Mouse (Mus musculus): ENCODE measurements around the gene Abcf2. TPM values are rescaled to one million over a fixed set of nuclear protein-coding genes. Genes with fewer than 3 reads are reported as not detected.

Gene Abcf2
- polyA plus RNA-seq, 1 experiment from 2014 or later, result 36.9 TPM

DNA sequence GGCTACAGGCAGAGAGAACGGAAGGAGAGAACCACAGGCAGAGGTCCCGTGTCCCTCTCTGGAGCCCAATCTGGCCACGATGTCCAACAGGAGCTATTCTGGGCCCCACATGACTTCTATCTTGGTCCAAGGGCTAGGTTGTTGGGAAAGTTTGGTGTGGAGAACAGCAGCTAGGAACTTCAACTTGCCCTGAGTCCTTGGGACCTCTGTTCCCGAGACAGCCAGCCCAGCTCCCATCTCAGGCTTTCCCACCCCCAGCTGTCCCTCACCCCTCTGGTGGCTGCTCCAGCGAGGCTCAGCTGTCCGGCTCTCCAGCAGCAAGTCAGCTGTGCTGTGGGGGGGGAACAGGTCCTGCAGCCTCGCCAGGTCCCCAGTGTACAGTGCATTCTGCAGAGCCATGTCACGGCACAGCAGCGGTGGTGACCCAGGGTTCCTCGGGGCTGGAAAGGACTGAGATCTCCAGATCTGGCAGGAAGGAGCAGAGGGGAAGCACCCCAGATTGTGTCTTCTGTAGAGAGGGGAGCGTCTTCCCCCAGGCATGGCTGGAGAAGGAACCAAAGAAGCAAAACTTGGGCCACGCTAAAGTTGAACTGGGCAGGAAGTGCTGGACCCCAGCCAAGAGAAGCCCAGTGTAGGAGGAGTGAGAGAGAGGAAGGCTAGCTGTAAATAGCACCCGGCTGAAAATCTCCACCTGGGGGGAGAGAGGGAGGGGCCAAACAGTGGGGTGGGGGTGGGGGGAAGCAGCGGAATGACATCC lies 36.7 kb downstream of the Abcf2 start, which contains the start of gene Asb10:
Asb10 (minus strand) TSS at position 592 of the 757 bp plus-strand sequence.
- Histone ChIP-seq H3K27ac (ENCODE audit: low read length) (no peak within 1 kb of the TSS), H3K9ac (ENCODE audit: low read depth, low read length) (no peak within 1 kb of the TSS), H3K4me2 (ENCODE audit: low read depth, low read length) (no peak within 1 kb of the TSS), H3K9me3 (replicated peaks; ENCODE audit: control insufficient read depth, low read length) (no peaks in the 10 kb centered on the region), H3K4me3 (ENCODE audit: low read depth, low read length) (no peak within 1 kb of the TSS), H3K27me3 (ENCODE audit: control insufficient read depth, insufficient read depth, low read depth, low read length) (peaks cover 7% of the 10 kb centered on the region), H3K36me3 (ENCODE audit: control insufficient read depth, insufficient read depth) (no peaks in the 10 kb centered on the region), H3K4me1 (ENCODE audit: control insufficient read depth, low read depth, low read length) (no peaks in the 10 kb centered on the region; the same call in 1 of the 2 replicates)
- 9% methylated on average over 14 of the region's 14 CpGs for WGBS (ENCODE audit: insufficient replicate concordance)
- ATAC-seq (ENCODE audit: low read depth), result peak; percentile 16; the same call in 1 of the 2 replicates

DNA sequence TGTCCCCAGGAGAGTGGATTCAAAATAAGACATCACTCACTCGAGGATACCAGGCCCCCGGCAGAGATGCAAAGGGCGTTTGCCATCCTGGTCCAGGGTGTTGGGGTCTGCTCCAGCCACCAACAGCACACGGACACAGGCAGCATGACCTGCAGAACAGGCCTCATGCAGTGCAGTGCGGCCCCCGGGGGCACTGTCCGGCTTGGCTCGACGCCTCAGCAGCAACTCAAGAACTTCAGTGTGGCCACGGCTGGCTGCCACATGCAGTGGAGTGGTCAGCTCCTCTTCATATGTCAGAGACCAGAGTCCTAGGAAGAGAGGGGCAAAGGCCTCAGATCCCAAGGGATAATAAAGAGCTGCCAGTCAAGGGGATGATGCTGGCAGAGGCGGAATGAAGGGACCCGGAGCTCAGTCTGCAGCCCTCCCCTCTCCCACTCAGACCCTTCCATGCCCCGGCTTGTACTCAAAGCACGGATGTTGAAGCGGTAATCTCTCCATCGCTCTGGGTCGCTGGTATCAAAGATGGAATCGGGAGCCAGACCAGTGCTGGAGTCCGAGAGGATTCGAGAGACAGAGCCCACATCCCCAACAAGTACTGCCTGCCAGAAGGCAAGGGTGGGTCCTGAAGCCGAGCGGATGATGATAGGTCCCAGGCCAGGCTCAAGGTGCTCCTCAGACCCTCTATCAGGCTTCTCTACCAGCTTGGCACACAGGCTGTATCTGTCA lies 37.5 kb downstream of the Abcf2 start:
- Histone ChIP-seq H3K9ac (ENCODE audit: low read depth, low read length) (no peak overlapping the region), H3K27ac (ENCODE audit: low read length) (no peak overlapping the region), H3K4me3 (ENCODE audit: low read depth, low read length) (no peak overlapping the region), H3K9me3 (replicated peaks; ENCODE audit: control insufficient read depth, low read length) (no peaks in the 10 kb centered on the region), H3K4me2 (ENCODE audit: low read depth, low read length) (no peak overlapping the region), H3K36me3 (ENCODE audit: control insufficient read depth, insufficient read depth) (no peaks in the 10 kb centered on the region), H3K27me3 (ENCODE audit: control insufficient read depth, insufficient read depth, low read depth, low read length) (peaks cover 7% of the 10 kb centered on the region), H3K4me1 (ENCODE audit: control insufficient read depth, low read depth, low read length) (no peaks in the 10 kb centered on the region; the same call in 1 of the 2 replicates)
- no peak for ATAC-seq (ENCODE audit: low read depth)
- WGBS (ENCODE audit: insufficient replicate concordance), result 70% methylated on average over 22 of the region's 22 CpGs

DNA sequence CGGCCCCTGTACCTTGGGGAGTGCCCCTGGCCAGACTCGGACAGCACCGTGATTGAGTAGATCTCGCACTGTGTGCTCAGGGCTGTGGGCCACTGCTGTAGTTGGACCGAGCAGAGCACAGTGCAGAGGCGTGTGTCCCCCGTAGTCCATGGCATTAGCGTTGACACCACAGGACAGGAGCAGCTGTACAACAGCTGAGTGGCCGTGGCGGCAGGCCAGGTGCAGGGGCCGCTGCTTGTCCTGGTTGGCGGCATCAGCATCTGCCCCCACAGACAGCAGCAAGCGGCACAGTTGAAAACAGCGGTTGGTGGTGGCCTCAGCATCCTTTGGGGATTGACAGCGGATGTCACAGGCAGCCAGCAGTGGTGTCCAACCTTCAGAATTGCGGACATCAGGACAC lies 39.6 kb downstream of the Abcf2 start:
- H3K9me3 ChIP-seq (replicated peaks; ENCODE audit: control insufficient read depth, low read length), result no peaks in the 10 kb centered on the region

DNA sequence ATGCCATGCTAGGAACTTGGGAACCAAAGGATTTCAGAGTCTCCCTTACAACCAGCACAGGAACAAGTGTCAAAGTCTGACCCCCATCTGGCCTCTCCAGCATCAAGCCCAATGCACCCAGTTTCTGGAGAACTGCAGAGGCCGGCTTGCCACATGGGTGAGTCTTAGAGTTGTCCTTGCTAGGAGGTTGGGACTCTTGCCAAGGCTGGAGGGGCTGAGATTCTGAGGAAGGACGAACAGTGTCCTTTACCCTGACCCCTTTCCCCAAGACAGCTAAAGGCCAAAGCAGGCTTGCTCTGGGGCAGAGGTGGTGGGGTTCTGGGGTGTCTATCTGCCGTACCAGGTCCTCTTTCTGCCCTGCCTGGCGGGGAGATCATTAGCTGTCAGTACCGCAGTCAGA lies 40.8 kb downstream of the Abcf2 start:
- H3K4me3 ChIP-seq (ENCODE audit: low read depth, low read length), result no peak overlapping the region
- H3K4me2 ChIP-seq (ENCODE audit: low read depth, low read length), result no peak overlapping the region
- H3K9ac ChIP-seq (ENCODE audit: low read depth, low read length), result no peak overlapping the region
- H3K9me3 ChIP-seq (replicated peaks; ENCODE audit: control insufficient read depth, low read length), result no peaks in the 10 kb centered on the region
- ATAC-seq (ENCODE audit: low read depth), result no peak
- H3K36me3 ChIP-seq (ENCODE audit: control insufficient read depth, insufficient read depth), result no peaks in the 10 kb centered on the region
- H3K27ac ChIP-seq (ENCODE audit: low read length), result no peak overlapping the region
- H3K4me1 ChIP-seq (ENCODE audit: control insufficient read depth, low read depth, low read length), result no peaks in the 10 kb centered on the region; the same call in 1 of the 2 replicates
- peaks cover 11% of the 10 kb centered on the region for H3K27me3 ChIP-seq (ENCODE audit: control insufficient read depth, insufficient read depth, low read depth, low read length)
- WGBS (ENCODE audit: insufficient replicate concordance), result 59% methylated on average over 5 of the region's 5 CpGs

More for the DNA sequence above, 39.6 kb downstream of the Abcf2 start:
- WGBS (ENCODE audit: insufficient replicate concordance), result 54% methylated on average over 16 of the region's 16 CpGs
- Histone ChIP-seq H3K36me3 (ENCODE audit: control insufficient read depth, insufficient read depth) (no peaks in the 10 kb centered on the region), H3K9ac (ENCODE audit: low read depth, low read length) (no peak overlapping the region), H3K4me3 (ENCODE audit: low read depth, low read length) (no peak overlapping the region), H3K27ac (ENCODE audit: low read length) (no peak overlapping the region), H3K27me3 (ENCODE audit: control insufficient read depth, insufficient read depth, low read depth, low read length) (peaks cover 7% of the 10 kb centered on the region), H3K4me1 (ENCODE audit: control insufficient read depth, low read depth, low read length) (no peaks in the 10 kb centered on the region; the same call in 1 of the 2 replicates), H3K4me2 (ENCODE audit: low read depth, low read length) (no peak overlapping the region)
- ATAC-seq (ENCODE audit: low read depth), result no peak

DNA sequence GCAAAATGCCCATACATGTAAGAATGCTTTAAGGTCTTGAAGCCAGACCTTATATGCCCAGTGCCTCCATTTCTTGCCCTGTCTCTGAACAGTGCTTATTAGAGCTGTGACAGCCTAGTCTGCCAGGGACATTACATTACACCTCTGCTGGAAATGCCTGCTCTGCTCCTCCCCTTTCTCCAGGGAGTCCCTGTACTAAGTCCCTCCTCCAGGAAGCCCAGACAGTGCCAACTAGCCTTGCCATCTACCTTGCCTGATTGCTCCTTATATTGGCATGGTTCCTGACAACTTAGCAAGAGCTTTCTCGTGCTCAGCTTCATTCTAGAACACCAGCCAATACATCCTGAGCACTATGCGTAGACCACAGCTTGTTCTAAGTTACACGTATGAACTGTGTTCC lies 41.5 kb downstream of the Abcf2 start:
- Histone ChIP-seq H3K4me1 (ENCODE audit: control insufficient read depth, low read depth, low read length) (no peaks in the 10 kb centered on the region; the same call in 1 of the 2 replicates), H3K27ac (ENCODE audit: low read length) (no peak overlapping the region), H3K27me3 (ENCODE audit: control insufficient read depth, insufficient read depth, low read depth, low read length) (peaks cover 14% of the 10 kb centered on the region), H3K9me3 (replicated peaks; ENCODE audit: control insufficient read depth, low read length) (no peaks in the 10 kb centered on the region), H3K4me3 (ENCODE audit: low read depth, low read length) (no peak overlapping the region), H3K36me3 (ENCODE audit: control insufficient read depth, insufficient read depth) (no peaks in the 10 kb centered on the region), H3K4me2 (ENCODE audit: low read depth, low read length) (no peak overlapping the region), H3K9ac (ENCODE audit: low read depth, low read length) (no peak overlapping the region)
- ATAC-seq (ENCODE audit: low read depth), result no peak
- 54% methylated on average over 3 of the region's 3 CpGs for WGBS (ENCODE audit: insufficient replicate concordance)

DNA sequence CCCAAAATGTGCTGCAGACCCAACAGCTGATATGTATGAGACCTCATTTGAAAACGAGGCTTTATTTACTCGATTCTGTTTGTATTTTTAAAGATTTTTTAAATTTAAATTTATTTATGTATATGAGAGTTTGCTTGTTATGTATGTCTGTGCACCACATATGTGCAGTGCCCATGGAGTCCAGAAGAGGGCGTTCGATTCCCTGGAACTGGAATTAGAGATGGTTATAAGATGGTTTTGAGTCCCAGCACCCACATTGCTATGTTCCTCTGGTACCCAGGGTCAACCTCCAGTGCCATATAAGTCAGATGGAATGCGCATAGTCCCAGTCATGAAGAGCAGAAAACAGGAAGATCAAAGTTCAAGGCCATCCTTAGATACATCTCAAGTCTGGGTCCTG lies 43.0 kb downstream of the Abcf2 start:
- Histone ChIP-seq H3K4me3 (ENCODE audit: low read depth, low read length) (no peak overlapping the region), H3K4me2 (ENCODE audit: low read depth, low read length) (no peak overlapping the region), H3K9me3 (replicated peaks; ENCODE audit: control insufficient read depth, low read length) (no peaks in the 10 kb centered on the region), H3K9ac (ENCODE audit: low read depth, low read length) (no peak overlapping the region), H3K4me1 (ENCODE audit: control insufficient read depth, low read depth, low read length) (no peaks in the 10 kb centered on the region), H3K27ac (ENCODE audit: low read length) (no peak overlapping the region), H3K27me3 (ENCODE audit: control insufficient read depth, insufficient read depth, low read depth, low read length) (peaks cover 26% of the 10 kb centered on the region), H3K36me3 (ENCODE audit: control insufficient read depth, insufficient read depth) (no peaks in the 10 kb centered on the region)
- ATAC-seq (ENCODE audit: low read depth), result no peak
- WGBS (ENCODE audit: insufficient replicate concordance), result 27% methylated on average over 5 of the region's 5 CpGs

DNA sequence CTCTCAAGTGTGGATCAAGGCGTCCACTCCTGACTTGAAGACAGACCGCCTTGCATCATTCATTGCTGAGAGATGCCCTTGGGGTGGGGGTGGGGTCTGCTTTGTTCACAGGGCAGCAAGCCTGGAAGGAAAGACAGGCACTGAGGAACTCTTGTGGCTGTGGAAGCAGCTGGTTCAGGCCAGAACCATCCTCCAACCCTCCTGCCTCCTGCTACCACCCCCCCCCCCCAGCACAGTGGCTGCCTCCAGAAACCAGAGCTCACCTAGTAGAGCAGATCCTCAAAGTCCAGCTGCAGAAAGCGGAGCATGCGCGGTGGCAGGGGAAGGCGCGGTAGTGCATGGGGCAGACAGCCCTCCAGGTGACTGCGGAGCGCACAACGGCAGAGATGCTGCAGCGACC lies 43.9 kb downstream of the Abcf2 start:
- peaks cover 35% of the 10 kb centered on the region for H3K27me3 ChIP-seq (ENCODE audit: control insufficient read depth, insufficient read depth, low read depth, low read length)

DNA sequence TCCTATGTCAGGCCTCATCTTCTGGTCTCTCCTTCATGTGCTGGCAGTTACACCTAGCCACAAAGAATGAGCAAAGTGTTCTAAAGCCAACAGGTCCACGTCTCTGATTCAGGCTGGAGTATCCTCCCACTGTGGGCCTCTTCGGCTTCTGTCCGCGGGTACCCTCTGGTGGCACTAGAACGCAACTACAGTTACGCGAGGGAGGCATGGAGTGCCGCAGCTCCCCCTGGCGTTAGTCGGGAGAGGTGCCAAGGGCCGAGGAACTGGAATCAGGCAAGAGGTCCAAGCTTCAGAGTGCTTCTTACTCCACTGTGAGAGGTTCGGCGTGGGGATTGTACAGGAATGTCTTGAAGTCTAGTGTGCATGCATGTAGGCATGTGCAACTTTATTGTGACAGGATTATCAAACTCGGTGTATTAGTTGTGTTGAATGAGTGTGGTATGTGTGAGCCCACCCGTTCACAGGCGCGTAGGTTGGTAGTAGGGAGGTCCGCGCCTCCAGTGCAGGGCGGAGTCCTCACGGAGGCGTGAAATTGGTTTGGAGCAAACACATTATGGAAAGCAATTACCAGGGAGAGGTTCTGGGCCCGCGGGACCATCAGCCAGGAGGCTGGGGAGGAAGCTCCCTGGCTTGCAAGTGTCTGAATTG lies 47.1 kb downstream of the Abcf2 start:
- H3K4me1 ChIP-seq (ENCODE audit: control insufficient read depth, low read depth, low read length), result peaks cover 6% of the 10 kb centered on the region; the same call in 1 of the 2 replicates
- peak; percentile 64; the same call in 1 of the 2 replicates for ATAC-seq (ENCODE audit: low read depth)
- H3K4me2 ChIP-seq (ENCODE audit: low read depth, low read length), result no peak overlapping the region
- no peak overlapping the region for H3K4me3 ChIP-seq (ENCODE audit: low read depth, low read length)
- peaks cover 61% of the 10 kb centered on the region for H3K27me3 ChIP-seq (ENCODE audit: control insufficient read depth, insufficient read depth, low read depth, low read length)
- no peaks in the 10 kb centered on the region for H3K9me3 ChIP-seq (replicated peaks; ENCODE audit: control insufficient read depth, low read length)
- H3K36me3 ChIP-seq (ENCODE audit: control insufficient read depth, insufficient read depth), result no peaks in the 10 kb centered on the region
- no peak overlapping the region for H3K27ac ChIP-seq (ENCODE audit: low read length)
- 14% methylated on average over 24 of the region's 24 CpGs for WGBS (ENCODE audit: insufficient replicate concordance)
- H3K9ac ChIP-seq (ENCODE audit: low read depth, low read length), result no peak overlapping the region

More for the DNA sequence above, 43.9 kb downstream of the Abcf2 start:
- no peak for ATAC-seq (ENCODE audit: low read depth)
- no peak overlapping the region for H3K9ac ChIP-seq (ENCODE audit: low read depth, low read length)
- no peak overlapping the region for H3K4me3 ChIP-seq (ENCODE audit: low read depth, low read length)
- H3K9me3 ChIP-seq (replicated peaks; ENCODE audit: control insufficient read depth, low read length), result no peaks in the 10 kb centered on the region
- no peak overlapping the region for H3K27ac ChIP-seq (ENCODE audit: low read length)
- H3K4me2 ChIP-seq (ENCODE audit: low read depth, low read length), result no peak overlapping the region
- H3K4me1 ChIP-seq (ENCODE audit: control insufficient read depth, low read depth, low read length), result no peaks in the 10 kb centered on the region
- 48% methylated on average over 11 of the region's 11 CpGs for WGBS (ENCODE audit: insufficient replicate concordance)
- H3K36me3 ChIP-seq (ENCODE audit: control insufficient read depth, insufficient read depth), result no peaks in the 10 kb centered on the region

Measured in liver, embryonic 16.5 days (tissue).